Mouse (Mus musculus): Measurements from ENCODE around the gene Rph3a.
"Not testable (repeated sequence)": the region's sequence is repeated elsewhere in the genome, so short reads cannot be mapped to it uniquely, and the experiment has no call there.

Rph3a gene

GRCm38 (mm10) chr5:120974522-120974921 is 35.4 kb downstream of the Rph3a start:
- no peak for DNase-seq (ENCODE audit: low read depth)

GRCm38 (mm10) chr5:120972278-120972677 is 37.6 kb downstream of the Rph3a start:
- no peak for DNase-seq (ENCODE audit: low read depth)

DNA sequence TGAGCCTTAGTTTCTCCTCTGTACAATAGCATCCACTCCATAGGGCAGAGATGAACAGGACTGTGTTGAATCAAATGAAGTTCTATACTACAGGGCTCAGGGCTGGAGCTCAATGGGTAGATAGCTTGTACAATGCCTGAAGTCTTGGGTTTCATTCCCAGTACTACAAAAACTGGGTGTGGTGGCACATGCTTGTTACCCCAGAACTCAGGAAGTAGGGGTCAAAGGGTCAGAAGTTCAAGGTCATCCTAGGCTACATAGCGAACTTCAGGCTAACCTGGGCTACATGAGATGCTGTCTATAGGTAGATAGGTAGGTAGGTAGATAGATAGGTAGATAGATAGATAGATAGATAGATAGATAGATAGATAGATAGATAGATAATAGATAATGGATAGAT is 38.6 kb downstream of the Rph3a start:
- no peak for DNase-seq (ENCODE audit: low read depth)

GRCm38 (mm10) chr5:120969703-120970102 is 40.2 kb downstream of the Rph3a start:
- DNase-seq (ENCODE audit: low read depth): no peak

- no peak for DNase-seq (ENCODE audit: low read depth)
Observed at GRCm38 (mm10) chr5:120968799-120969198, 41.1 kb downstream of the Rph3a start.

- no peak for DNase-seq (ENCODE audit: low read depth)
Observed at GRCm38 (mm10) chr5:120968134-120968532, 41.8 kb downstream of the Rph3a start.

DNA sequence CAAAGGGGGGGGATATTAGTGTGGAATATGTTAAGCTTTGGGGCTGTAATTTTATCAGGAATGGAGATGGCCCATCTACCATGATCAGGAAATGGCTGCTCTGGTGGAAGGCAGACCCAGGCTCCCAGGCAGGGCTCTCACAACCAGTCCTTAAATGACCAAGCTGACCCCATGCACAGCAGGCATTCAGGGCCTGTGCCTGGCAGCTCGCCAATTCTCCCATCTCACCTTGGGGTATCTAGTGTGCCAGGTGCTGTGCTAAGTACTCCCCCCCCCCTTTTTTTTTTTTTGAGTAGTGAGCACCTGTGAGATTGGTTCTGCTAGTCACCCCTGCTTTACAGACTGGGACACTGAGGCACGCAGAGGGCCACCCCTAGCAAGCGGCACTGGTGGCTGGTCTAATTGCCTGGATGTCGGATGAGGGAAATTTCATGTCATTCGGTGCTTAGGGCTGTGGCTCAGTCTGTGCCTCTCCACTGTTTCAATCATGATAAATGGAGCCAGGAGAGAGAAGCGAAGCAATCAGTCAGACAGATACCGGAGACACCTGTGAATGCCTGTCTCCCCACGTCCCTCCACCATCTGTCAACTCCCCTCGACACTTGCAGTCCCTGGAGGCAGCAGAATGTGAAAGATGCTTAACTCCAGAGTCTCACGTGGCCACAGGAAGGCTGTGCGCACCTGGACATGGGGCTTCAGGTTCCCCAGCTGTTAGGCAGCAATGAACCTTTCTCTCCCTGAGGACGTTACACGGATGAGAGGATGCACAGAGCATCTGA is 42.3 kb downstream of the Rph3a start:
- no peak for DNase-seq (ENCODE audit: low read depth)

GRCm38 (mm10) chr5:120966894-120967293 is 43.0 kb downstream of the Rph3a start:
- no peak for DNase-seq (ENCODE audit: low read depth)

DNA sequence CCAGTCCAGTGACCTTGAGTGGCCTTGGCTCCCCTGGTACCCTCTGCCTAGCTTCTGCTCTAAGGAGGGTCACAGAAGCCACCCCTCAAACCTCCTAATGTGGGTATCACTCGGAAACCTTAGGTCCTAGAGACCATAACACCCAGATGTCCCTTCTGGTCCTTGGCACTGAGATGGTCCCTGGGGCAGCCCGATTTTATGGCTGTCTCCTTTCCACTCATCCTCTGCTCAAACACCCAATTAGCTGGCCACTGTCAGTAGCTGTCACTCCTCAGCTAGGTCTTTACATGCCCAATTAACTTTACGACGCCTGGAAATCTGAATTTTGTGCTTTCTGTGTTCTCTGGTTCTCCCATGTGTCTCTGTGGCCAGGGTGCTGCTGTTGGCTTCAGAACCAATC is 43.7 kb downstream of the Rph3a start:
- no peak for DNase-seq (ENCODE audit: low read depth)

- DNase-seq (ENCODE audit: low read depth): no peak
Observed at GRCm38 (mm10) chr5:120961004-120961403, 48.9 kb downstream of the Rph3a start.

- DNase-seq (ENCODE audit: low read depth): peak; percentile 38
Observed at GRCm38 (mm10) chr5:120953974-120954373, 55.9 kb downstream of the Rph3a start.

DNA sequence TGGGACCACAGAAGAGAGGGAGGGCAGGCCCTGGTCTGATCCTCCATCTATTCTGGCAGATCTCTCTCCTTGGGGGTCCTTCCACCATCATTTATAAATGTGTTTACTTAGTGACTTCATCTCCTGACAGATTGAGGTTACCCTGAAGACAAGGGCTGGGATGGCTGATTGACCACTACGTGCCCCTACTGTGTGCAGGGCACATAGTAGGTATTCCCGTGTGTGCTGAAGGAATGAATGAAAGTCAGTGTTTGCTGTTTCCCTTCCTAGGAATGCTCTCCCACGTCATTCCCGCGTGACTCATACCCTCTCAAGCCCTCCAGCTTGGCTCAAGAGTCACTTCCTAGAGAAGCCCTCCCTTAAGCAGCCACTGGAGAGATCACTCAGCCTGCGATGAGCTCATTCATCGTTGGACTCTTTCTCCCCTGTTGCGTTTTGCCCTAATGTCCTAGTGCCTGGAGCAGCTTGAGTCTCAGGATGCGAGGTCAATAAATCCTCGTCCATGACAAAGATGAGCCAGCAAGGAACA is 57.6 kb downstream of the Rph3a start:
- no peak for DNase-seq (ENCODE audit: low read depth)

GRCm38 (mm10) chr5:120942076-120942475 is 67.8 kb downstream of the Rph3a start:
- no peak for DNase-seq (ENCODE audit: low read depth)

- no peak for DNase-seq (ENCODE audit: low read depth)
Observed at GRCm38 (mm10) chr5:120938586-120938985, 71.3 kb downstream of the Rph3a start.

- no peak for DNase-seq (ENCODE audit: low read depth)
Observed at GRCm38 (mm10) chr5:120937841-120938240, 72.1 kb downstream of the Rph3a start.

DNA sequence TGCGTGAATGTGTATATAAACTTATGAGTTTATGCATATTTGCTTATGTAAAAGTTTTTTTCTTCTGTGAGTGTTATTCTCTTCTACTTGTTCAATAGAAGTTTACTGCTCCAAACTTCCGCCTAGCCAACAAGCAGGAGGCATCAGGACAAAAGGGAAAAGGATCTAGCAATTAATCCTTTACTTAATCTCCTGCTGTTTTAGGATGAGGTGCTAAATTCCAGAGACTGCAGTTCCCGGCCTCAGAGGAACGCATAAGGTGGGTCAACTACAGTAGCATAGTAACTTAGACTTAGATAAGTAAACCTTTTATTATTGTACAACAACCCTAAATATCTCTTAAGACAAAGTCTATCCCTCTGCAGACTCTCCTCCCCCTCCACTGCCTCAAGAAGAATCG is 75.9 kb downstream of the Rph3a start:
- no peak for DNase-seq (ENCODE audit: low read depth)

DNA sequence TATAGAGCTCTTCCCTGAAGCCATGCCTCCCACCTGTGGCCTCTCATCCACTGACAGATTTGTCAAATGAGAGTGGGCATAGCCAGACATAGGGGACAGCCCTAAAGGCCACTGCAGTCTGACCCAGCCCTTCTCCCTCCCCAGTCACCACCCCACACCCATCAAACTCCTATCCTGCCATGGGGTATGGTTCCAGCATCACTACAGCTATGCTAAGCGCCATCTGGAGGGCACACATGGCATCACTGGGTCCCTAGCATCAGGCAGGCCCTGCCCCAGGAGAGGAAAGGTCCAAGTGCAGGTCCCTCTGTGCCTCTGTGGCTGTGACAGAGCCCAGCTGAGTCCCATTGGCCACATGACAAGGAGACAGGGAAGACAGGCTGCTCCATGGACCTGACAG is 82.9 kb downstream of the Rph3a start:
- DNase-seq (ENCODE audit: low read depth): no peak

- not testable (repeated sequence) for DNase-seq (ENCODE audit: low read depth)
Observed at GRCm38 (mm10) chr5:120926311-120926710, 83.6 kb downstream of the Rph3a start.

DNA sequence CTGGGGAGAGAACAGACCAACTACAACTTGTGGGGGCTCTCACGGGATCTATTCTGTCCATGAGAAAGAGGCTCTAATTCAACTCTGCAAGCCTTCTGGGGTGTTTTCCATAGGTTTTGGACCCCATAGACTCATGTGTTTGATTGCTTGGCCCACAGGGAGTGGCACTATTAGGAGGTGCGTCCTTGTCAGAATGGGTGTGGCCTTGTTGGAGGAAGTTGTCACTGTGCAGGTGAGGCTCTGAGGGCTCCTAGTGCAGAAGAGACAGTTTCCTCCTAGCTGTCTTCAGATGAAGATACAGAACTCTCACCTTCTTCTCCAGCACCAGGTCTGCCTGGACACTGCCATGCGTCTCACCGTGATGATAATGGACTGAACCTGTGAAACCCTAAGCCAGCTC is 85.4 kb downstream of the Rph3a start:
- DNase-seq (ENCODE audit: low read depth): not testable (repeated sequence)

DNA sequence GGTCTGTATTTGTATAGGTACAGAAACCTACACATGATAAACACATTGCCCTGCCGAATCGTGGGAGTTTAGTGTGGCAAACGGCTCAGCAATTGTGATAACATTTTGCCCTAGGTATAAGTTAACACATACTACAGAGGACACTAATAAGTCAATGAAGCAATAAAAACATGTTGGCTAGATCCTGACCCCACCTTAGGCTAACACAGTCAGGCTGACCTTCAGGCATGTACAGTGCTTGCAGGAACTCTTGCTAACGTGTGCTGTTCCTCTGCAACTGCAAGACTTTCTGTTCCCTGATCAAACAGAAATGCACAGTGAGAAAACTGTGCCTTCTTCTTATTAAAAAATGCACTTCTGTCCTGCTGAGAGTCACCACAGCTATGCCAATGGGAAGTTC is 85.9 kb downstream of the Rph3a start:
- no peak for DNase-seq (ENCODE audit: low read depth)

DNA sequence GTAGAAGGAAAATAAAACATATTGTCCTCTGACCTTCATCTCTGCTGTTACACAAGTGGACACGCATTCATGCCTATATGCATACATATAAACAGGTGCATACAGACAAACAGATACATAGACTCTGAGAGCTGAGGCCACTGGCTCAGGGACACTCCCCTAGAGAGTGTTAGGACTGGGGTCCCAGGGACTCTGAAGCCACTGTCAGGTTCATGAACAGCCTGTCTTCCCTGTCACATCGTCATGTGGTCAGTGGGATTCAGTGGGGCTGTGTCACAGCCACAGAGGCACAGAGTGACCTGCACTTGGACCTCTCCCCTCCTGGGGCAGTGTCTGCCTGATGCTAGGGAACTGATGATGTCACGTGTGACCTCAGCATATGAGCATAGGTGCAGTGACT is 89.6 kb downstream of the Rph3a start:
- no peak for DNase-seq (ENCODE audit: low read depth)

DNA sequence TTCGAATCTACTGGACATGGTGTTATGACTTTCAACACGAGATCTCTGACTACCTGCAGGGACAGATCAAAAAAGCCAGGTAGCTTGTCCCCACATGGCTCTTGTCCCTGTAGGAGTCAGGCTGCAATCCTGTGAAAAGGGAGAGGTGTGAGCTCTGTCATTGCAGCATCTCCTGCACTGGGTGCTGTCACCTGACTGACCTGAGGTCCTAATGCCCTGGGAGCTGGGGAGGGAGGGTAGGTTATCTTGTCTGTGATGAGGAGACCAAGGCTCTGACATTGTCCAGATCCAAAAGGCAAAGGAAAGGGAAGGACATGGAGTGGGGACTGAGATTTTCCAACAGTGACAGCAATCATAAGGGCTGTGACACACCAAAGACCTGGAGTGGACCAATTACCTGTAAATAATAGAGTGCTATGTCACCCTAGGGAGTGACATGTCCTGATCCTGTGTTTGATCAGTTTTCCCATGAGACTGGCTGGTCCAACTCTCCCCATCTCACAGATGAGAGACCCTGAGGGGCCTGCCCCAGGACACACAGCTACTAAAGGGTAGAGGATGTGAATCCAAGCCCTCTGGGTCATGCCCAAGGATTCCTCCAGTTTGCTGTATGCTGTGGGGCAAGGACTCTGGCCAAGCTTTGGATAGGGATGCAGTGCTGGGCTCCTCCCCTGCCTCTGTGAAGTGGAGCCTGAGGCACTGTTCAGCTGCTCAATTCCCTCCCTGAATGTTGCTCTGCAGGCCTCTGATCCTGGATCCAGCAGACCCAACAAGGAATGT is 90.5 kb downstream of the Rph3a start:
- not testable (repeated sequence) for DNase-seq (ENCODE audit: low read depth)

DNA sequence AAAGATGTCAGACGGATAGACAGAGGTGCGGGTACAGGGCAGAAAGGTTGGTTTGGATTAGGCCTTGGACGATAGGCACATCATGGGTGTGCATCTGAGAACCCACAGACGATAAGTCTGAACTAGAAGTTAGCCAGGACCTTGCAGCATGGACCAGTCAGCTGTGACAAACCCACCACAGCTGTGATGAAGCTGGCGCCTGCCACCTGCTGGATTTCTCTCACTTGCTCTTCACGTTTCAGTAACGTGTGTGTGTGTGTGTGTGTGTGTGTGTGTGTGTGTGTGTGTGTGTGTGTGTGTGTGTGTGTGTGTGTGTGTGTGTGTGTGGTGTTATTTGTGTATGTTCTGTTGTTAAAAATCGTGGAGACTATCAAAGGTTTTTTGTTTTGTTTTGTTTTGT is 95.7 kb downstream of the Rph3a start, which contains the start of gene Oas1d:
TSS of gene Oas1d (plus strand) at position 333 of the 400 bp plus-strand sequence.
- not testable (repeated sequence) for DNase-seq (ENCODE audit: low read depth)
